Mouse (Mus musculus) heart, adult 9 months (tissue): ENCODE results near the gene 1700020N01Rik.
A peak's percentile ranks its signal among the peaks of the same experiment; 100 is the strongest.

Source experiments
- DNase-seq, 2 experiments: peaks; one replicate each; pipeline ENCODE4 v3.0.0; 2022; ENCODE audit warnings: low spot score in 2 of 2

1700020N01Rik gene

DNA sequence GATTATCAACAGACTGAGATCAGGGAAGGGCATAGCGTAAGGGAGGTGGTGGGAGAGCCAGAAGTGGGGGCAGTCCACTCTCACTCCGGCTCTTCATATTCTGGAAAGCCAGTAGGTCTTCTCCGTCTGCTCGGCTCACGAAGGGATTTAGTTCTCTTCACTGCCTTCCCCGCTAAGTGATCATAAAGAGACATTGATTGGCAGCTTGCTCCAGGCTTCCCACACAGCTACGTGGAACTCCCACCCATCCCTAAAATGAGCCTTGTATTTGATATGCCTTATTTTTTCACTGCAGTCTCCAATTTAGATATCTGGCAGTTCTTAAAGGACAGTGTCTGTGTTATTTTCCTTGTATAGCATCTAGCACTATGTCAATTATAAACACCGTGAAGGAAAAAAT is 11.5 kb downstream of the 1700020N01Rik start:
- no peak for DNase-seq

DNA sequence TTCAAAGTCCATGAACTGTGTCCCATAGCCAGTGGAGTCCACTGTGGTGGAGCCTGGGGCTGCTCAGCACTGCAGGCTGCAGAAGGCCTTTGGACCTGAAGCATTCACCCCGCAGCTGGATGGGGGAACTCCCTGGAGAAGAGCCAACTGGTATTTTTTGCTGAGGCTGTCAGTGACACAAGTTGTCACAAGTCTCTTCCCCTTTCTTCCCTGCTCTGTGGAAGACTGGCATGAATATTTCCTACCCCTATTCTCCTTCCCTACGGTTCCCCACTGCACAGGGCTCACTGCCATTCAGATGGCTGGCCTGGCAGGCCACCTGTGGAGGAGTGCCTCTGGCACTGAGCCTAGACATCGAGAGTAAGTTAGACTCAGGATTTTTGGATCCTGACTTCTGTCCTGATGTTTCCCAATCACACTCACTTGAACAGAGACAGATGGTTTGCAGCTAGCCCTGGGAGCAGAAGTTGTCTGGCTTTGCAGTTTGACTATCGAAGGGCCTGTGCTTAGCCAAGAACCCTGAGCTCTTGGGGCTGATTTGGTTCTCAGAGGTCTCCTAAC is 12.1 kb downstream of the 1700020N01Rik start:
- DNase-seq: peak; percentile 79 to 83

DNA sequence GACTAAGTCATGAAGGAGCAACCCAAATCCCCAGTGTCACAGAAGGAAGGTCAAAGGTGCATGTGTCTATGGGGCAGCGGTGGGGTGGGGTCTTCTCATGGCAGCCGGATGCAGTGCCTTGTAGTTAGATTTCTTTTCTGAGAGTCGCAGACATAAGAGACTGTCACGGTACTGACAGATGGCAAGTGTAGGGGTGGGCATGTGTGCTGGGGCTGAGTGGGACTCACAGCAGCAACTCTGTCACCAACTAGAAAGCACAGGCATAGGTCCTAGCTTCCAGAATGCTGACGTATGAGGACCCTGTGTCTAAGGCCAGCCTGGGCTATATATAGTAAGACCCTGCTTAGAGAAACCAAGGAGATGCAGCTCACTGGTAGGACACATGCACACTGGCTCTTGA is 12.7 kb downstream of the 1700020N01Rik start:
- DNase-seq: no peak

DNA sequence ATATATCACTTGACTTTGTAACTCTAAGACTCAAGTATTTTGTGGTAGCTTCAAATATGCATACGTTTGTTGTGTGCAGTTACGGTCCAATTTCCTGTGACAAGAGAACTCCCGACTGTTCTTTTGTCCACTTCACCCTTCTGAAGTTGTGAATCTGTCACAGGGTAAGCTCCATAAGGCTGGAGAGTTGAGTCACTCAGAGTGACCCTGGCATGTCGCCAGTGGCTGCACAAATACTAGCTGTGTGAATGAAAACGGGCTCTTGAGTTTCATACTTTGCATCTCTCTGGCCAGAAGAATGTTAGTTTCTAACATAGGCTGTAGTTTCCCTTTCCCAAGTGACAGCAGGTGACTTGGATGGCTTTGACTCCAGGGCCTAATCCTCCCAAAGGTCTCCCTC is 14.0 kb downstream of the 1700020N01Rik start:
- DNase-seq: no peak

DNA sequence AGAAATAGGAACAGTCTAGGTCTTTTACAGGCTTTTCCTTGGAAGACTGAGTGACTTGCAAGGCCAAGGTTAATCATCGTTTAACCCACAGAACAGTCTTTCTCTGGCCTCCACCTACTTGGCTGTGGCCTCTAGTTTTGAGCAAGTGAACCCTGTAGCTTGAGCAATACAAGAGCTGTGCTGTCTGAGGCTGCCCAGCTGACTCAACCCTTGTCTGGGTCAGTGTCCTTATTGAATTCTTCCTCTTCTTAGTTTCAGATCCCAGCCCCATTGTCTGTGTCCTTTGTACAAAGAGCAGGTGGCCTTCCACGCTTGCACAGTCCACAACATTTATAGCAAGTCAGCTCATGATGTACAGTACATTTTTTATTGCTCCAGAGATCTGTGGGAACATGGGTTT is 16.6 kb downstream of the 1700020N01Rik start:
- peak; percentile 60 to 63 for DNase-seq

DNA sequence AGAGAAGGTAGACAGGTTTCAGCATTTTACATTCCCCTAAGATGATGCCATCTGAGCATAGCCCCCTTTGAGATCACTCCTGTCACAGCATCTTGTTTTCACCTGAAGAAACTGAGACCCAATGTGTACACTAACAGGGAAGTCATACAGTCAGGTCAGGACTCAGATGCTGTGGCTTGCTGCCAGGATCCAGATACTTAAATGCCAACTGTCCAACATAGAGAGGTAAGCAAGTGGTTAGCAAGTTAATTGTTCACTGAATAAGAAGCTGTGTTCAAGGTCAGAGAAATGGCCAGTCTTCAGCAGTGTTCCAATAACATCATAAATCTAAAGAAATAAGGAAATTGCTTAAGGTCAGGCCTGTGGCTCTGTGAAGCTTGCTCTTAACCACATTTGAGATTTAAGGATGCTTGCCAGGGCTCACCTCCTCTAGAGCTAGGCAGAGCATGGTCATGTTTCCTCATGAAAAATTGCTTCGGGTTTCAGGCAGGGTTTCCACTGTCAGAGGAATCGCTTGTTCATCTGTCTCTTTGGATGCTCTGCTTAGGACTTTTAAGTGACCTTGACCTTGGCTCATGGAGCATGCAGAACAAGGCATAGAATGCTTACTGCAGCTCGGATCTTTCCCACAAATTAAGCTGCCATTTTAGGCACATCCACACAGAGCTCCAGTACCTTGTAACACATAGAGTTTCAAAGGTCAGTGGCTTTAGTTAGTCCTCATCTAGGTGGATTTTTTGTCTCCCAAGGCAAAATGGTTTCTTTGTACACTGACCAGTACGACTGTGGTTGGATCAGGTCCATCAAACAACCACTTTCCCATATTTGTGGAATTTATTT is 20.3 kb downstream of the 1700020N01Rik start:
- no peak for DNase-seq

DNA sequence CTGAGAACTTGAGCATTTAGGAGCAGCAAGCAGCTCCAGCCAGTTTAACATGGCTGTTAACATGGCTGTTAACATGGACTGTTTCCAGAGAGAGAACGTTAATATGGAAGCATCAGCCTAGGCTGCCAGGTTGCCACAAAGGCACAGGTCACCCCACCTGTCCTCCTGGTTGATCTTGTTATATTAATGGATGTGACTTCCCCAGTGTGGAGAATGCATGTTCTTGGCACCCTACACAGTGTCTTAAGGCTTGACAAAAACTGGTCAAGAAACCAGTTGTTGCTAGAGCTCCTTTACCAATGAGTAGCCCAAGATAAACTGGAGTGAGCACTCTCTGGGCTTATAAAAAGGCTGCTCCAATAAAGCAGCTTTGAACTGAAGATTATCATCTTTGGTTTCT is 21.6 kb downstream of the 1700020N01Rik start:
- no peak for DNase-seq

DNA sequence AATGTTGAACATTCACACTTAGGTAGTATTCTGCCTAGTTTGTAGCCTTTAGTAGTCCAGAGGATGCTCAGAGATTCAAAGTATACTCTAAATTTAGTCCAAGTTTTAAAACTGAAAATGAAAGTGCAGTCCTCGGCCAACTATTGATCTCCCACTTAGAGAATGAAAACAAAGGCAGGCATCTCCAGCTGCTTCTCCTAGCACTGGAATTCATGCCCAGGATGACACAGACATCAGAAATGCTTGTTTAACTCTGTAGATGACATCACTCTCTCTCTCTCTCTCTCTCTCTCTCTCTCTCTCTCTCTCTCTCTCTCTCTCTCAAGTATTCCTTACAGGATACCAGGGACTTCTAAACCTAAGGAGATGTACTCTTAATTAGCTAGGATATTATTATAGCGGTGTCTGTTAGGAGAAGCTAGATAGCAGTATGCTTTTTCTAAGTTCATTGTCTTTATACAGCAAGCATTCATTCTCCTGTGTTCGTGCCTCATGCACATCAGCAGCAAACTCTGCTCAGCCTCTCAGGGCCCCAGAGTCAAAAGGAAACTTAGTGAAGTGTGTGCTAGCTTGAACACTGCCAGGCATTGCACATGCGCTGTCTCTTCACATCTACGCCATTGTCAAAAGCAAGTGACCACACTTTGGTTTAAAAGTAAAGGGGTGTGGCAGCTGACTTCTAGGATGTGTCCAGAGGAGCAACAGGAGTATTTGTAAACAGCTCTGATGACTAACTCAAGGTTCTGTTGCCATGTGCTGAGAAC is 26.0 kb downstream of the 1700020N01Rik start:
- no peak for DNase-seq

DNA sequence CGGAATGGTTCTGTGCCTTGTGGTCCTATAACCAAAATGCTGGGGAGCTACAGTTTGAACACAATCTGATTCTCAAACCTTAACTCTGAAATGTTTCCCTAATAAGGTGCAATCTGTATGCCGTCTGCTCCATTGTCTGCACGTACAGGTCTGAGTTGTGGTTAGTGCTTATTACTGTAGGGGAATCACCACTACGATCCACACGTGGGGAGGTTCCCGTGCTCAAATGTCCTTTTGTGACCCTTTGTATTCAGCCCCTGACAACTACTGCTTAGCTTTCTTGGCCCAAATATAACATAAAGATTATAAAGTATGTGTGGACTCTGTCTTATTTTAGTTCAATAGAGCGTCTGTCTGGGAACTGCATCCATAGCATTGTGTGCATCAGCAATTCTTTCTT is 29.1 kb downstream of the 1700020N01Rik start:
- no peak for DNase-seq

DNA sequence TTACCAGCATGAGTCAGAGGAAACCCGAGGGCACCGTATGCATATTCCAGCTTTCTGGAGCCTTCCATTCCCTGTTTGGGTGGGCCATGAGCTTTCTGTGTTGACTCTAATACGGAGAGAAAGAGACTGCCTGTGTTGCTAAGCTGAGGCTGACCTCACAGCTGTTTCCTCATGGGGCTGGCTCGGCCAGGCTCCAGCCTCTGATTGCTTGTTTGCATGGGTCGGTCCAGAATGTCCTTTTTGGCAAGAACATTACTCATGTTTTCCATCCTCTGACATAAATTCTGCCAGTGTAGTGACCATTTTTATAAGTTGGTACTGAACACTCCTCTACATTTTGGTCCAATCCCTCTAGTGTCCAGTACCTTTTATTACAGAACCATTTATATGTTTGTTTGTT is 35.6 kb downstream of the 1700020N01Rik start:
- DNase-seq: peak; percentile 90

DNA sequence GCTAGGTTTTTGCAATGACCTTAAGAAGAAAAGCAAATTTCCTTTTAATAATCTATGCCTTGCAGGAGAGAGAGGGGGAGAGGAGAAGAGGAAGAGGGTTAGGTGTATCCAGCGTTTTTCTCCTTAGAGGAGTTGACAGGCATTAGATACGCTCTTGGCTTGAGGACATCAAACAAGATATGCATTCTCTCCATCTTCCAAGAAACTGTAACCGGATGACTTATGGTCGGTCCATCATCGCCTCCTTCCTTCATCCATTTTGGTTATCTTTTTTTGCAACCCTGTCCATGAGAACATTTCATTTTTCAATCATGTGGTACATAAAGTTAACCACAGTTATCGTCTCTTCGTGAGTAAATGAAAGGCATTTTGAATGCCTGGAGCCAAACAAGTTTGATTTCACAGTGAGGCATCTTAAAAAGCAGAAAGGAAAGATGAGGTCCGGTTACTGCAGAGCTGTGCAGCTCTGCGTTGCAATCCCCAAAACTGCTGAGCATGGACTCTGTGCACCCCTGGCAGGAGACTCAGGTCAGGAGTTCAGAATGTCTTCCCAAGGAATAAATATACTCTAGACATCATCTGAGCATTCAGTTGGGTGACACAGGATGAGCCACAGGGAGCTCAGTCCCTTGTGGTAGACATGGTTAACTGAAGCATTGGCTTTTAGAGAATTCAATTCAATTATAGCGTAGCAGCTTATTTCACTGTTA is 36.2 kb downstream of the 1700020N01Rik start:
- DNase-seq: no peak

DNA sequence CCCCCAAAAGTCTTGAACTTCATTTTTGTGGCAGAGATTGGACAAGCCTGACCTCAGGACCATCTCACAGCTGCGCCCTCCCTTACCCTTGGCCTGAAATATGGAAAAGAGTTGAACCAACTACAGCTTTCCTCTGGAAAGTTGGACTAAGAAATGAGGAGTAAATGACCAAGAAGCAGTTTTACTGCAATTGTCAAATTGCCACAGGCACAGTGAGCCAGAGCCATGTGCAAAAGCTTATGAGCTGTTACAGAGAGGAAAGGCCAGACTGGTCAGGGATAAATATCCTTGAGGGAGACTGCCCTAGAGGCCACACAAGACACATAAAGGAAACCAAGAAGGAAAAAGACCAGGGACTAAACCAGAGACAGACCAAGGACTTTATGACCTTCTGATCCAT is 38.5 kb downstream of the 1700020N01Rik start:
- peak in 1 of 2 experiments; percentile 16 for DNase-seq

DNA sequence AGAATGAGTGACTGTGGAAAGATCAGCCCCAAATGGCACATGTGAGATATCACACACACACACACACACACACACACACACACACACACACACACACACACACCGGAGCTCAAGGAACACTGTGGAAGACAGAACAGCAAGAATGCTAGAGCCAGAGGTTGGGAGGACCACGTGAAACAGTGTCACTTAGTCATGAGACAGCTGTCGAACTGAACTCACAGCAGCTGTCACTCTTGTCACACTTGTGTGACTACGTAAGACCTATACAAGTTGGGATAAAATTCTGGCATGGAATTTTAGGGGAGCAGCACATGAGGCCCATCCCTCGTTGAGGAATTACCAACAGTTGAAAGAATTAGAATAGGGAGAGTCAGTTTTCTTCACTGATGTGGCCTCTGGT is 39.7 kb downstream of the 1700020N01Rik start:
- DNase-seq: no peak

DNA sequence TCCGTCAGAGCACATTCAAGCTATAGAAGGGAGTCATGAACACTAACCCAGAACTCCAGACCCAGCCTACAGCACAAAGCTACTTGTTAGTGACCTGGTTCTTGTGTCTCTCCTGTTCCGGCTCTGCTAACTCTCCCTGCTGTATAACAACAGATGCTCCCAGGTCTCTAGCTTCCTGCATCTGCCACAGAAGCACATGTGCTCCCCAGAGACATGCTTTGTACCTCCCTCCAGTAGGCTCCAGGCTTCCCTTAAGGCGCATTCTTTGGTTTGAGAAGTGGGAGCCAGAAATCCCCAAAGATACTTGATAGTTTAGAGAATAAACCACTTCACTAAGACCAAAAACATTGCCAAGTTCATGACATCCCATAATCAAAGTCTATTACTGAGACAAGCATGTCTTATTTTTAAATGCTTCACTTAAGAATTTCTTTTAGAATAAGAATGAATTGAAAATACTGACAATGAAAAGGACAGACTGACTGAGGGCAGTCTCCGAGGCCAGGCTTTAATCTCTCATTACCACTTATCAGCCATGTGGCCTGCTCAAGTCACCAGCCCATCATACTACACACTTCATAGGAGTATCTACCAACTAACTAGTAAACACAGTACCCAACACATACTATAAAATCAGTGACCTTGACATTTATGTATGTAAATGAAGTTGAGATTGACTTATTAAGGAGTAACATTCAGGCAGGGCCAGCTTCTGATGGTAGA is 43.2 kb downstream of the 1700020N01Rik start:
- peak; percentile 24 to 50 for DNase-seq

DNA sequence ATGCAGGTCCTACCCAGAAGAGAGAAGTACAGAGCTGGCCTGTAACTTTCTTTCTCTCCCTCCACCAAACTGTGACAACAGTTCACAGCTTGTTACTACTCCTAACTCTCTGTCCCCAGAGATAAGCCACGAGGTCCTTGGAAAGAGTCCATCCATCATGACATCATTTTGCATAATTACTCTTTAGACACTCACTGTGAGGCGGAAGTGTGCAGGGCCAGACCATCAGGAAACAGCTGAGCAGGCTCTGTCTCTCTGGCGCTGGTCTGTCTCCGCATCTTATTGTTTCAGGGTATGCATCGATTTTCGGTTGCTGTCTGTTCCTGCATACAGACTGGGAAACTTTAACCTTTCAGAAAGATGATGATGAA is 43.8 kb downstream of the 1700020N01Rik start:
- DNase-seq: peak; percentile 84 to 87

DNA sequence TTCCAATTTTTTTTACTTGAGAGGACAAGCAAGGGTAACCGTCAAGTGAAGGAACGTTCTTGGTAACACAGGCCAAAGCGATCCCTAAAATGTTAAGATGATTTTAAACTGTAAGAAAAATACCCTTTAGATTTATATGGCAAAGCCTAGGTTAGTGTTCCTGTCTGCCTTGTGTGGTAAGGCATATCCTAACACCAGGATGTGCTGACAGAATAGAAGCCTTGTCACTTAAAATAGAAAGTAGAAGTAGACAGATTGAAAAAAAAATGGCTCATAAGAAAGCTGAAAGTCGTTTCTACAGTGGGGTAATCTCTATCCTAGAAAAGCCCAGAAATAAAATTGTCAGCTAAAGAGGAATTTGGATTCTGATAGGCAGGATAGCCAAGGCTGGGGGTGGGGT is 58.4 kb downstream of the 1700020N01Rik start:
- no peak for DNase-seq

DNA sequence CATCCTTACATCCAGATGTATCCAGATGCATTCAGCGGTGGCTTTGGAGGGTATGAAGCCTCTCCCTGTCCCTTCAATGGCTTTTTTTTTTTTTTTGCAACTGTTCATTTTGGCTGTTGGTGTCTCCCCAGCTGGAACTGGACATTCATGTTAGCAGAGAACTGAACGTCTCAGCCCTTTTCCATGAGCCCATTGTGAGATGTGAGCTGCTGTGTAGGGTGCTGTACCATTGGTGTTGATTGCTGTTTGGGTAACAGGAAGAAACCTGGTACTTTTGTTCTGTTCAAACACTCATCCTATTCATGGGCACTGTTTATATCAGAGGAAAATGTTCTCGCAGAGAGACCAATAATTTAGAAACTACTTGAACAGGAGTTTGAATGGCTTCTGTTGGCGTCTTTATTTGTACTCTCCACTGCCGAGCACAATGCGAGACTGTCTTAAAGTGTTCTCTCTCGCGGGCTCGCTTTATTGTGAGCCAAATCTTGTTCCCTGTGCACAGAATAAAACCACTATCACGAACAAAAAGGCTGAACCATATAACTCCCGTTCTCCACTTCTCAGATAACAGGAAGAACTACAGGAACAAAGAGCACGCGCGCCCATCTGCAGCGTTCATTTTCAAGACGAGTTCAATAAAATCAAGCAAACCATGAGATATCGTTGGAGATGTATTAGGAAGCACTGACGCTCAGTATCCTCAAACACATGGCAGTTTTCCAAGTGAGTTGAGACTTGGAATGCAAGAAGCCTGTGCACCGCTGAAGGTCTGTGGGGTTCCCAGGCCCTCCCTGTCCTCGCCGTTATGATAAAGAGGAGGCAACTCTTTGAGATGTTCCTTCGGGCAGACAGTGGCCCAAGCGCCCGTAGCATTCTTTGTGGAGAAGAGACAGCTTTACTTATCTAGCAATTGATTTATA is 59.7 kb downstream of the 1700020N01Rik start:
- no peak for DNase-seq

DNA sequence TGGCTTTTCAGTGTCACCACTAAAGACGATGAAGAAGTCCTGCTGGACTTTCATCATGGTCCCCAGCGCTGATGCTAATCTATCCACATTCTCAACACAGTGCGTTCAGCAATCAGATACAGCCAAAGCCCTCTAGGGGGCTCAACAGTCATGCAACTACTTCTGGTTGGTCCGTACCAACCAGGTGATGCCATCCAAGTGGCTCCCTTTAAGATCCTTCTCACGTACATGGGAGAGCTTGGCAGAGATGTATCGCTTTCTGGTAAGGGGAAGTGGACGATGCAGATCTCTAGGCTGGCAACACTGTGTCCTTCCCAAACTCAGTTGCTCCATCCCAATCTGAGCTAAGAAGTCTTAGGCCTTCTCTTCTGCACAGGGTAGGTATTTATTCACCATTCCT is 60.5 kb downstream of the 1700020N01Rik start:
- DNase-seq: no peak

DNA sequence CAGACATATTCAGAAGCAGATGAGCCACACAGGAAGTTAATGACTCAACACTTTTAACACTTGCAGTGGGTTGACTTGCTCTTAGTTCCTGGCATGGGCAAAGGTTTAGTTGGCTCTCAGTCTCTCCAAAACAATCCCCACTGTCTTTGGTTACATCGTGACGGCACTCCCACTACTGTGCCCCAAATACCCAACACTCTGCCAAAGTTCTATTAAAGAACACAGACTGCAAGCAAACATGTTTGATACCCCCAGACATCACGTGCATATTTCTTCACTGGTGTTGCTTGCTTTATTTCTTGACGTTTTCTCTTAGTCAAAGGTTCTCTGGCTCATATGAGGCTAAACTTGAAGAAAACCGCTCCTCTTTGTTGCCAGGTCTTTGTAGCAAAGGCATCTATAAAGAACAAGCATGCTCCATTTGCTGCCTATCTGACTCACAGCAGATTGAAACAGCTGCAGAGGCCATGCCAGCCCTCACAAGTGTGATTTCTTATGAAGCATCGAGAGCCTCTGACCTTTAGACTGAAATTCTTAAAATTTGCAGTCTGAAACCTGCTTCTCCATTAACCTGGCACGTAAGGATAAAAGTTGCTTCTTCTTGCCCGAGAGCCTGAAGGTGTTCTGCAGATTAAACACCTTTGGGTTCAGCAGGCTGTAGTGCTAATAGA is 66.8 kb downstream of the 1700020N01Rik start:
- DNase-seq: no peak

DNA sequence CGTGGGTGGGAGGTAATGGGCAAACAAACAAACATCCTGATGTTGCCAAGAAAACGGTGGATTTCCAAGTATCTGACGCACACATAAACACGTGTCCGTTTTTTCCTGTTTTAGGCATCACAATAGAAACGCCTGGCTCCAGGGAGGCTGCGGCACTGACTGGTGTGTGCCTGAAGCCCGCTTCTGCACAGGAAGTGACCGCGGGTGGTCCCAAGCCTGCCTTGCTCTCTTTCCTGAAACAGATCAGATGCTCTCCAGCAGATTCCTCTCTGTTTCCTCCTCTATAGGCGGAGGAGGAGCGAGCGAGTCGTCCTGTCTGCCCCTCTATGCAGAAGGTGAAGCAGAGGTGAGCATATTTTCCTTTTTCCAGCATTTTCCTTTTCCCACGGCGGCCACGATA is 76.0 kb downstream of the 1700020N01Rik start:
- peak; percentile 57 to 70 for DNase-seq
